Mouse (Mus musculus): ENCODE measurements around the gene Chrng. TPM values are rescaled to one million over a fixed set of nuclear protein-coding genes. Genes with fewer than 3 reads are reported as not detected.

Chrng gene
- total RNA-seq (2014; fragmentation: Nextera tagmentation): not detected in 2 replicates
- total RNA-seq (2017): 0.12 and 0.16 TPM in 2 replicates
- not detected in 2 replicates for polyA plus RNA-seq (2012)

DNA sequence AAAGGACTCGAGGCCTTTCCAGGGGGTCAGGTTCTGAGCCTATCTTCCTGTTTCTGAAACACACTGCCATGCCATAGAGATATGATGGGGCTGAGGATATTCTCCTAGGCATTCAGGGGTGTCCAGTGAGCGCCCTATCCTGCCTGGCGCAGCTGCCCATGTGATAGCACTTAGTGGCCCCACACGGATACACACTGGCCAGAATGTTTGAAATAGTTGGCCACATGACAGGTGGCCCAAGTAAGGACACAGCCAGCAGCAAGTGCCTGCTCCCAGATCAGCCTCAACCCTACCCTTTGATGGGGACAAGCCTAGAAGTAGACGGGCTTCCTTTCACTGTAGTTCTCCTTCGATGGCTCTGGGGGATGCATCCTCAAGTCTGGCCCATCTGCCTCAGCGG lies at the start of gene Chrng:
Gene Chrng, plus strand, starts transcription at position 193 of the 400 bp plus-strand sequence.
- DNase-seq (ENCODE audit: low spot score) (no peak), ATAC-seq (ENCODE audit: extremely low read depth, insufficient number of reproducible peaks, low FRiP score, poor library complexity, severe bottlenecking) (no peak)
- Histone ChIP-seq H3K4me1 (ENCODE audit: insufficient read depth, low read depth, low read length) (peaks cover 3% of the 10 kb centered on the region; the same call in 1 of the 2 replicates), H3K9me3 (replicated peaks) (no peaks in the 10 kb centered on the region), H3K27me3 (ENCODE audit: insufficient read depth, low read length) (peaks cover 45% of the 10 kb centered on the region), H3K36me3 (replicated peaks) (no peaks in the 10 kb centered on the region), H3K4me3 (ENCODE audit: low read depth, low read length) (no peak within 1 kb of the TSS)
- TF ChIP-seq POLR2AphosphoS5 (IDR thresholded peaks at IDR 0.05; ENCODE audit: insufficient replicate concordance, low read depth, low read length): no peak
- TF ChIP-seq GATA2 (IDR thresholded peaks at IDR 0.05; ENCODE audit: borderline replicate concordance, low read depth, low read length): no peak
- TF ChIP-seq TAL1 (conservative IDR thresholded peaks at IDR 0.05; ENCODE audit: low read depth, low read length): no peak
- no peak for TF ChIP-seq CTCF (IDR thresholded peaks at IDR 0.05; ENCODE audit: low read depth, low read length)
- TF ChIP-seq GATA1 (IDR thresholded peaks at IDR 0.05; ENCODE audit: borderline replicate concordance, low read length): no peak

DNA sequence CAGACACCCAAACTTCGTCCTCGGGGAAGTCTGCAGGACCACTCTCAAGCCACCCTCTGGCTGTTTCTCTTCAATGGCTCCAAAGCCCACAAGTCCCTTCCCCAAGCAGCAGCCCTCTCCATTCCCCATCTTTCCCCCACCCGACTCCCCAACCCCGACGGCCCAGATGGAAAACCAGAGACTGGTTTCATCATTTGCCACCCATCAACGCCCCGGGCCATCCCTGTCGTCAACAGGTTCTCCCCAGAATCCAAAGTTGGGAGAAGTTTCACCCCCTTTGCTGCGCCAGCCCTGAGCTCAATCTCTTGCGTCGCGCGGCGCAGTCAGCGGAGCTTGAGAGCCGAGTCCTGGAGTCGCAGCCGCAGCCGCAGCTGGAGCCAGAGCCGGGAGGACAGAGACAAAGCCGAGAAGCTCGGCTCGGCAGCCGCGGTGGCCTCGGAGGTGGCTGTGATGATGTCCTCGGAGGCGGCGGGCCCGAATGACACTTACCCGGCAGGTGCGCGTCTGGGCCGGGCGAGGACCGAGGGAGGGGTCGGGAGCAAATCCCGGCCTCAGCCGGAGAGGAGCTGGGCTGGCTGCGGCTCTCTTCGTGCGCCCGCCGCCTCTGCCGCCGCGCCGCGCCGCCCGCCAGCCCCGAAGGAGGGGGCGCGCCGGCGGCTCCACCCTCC lies 48.8 kb upstream of the Chrng start:
- Histone ChIP-seq H3K4me3 (ENCODE audit: low read depth, low read length) (no peak overlapping the region), H3K4me1 (ENCODE audit: insufficient read depth, low read depth, low read length) (no peaks in the 10 kb centered on the region), H3K36me3 (replicated peaks) (no peaks in the 10 kb centered on the region), H3K9me3 (replicated peaks) (peaks cover 13% of the 10 kb centered on the region), H3K27me3 (ENCODE audit: insufficient read depth, low read length) (peaks cover 7% of the 10 kb centered on the region)
- DNase-seq (ENCODE audit: low spot score) (no peak), ATAC-seq (ENCODE audit: extremely low read depth, insufficient number of reproducible peaks, low FRiP score, poor library complexity, severe bottlenecking) (no peak)
- TF ChIP-seq GATA1 (IDR thresholded peaks at IDR 0.05; ENCODE audit: borderline replicate concordance, low read length) (no peak), GATA2 (IDR thresholded peaks at IDR 0.05; ENCODE audit: borderline replicate concordance, low read depth, low read length) (no peak), TAL1 (conservative IDR thresholded peaks at IDR 0.05; ENCODE audit: low read depth, low read length) (no peak)

DNA sequence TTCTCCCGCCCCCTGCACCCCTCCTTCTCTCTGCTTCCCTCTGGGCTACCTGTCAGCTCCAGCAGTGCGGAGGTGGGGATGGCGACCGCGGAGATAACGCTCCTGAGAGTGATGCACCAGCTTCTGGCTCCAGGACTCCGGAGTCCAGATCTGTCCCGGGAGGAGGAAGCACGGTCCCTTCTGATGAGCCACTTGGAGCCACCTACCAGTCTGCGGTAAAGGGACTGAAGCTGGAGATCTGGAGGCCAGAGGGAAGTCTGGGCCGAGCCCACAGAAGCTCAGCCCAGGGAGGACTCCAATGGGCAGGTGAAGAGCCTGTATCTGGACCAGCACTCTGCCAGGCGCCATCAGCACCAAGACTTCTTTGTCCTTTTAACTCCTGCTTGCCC lies 48.3 kb upstream of the Chrng start, which contains the start of gene Ecel1:
Gene Ecel1, minus strand, starts transcription at position 323 of the 389 bp plus-strand sequence.
- no peak within 1 kb of the TSS for H3K4me3 ChIP-seq (ENCODE audit: low read depth, low read length)
- H3K36me3 ChIP-seq (replicated peaks): no peaks in the 10 kb centered on the region
- DNase-seq (ENCODE audit: low spot score): no peak
- no peak for ATAC-seq (ENCODE audit: extremely low read depth, insufficient number of reproducible peaks, low FRiP score, poor library complexity, severe bottlenecking)
- H3K27me3 ChIP-seq (ENCODE audit: insufficient read depth, low read length): peaks cover 7% of the 10 kb centered on the region
- no peak for TF ChIP-seq GATA1 (IDR thresholded peaks at IDR 0.05; ENCODE audit: borderline replicate concordance, low read length)
- TF ChIP-seq POLR2AphosphoS5 (IDR thresholded peaks at IDR 0.05; ENCODE audit: insufficient replicate concordance, low read depth, low read length): no peak
- TF ChIP-seq CTCF (IDR thresholded peaks at IDR 0.05; ENCODE audit: low read depth, low read length): no peak
- TF ChIP-seq GATA2 (IDR thresholded peaks at IDR 0.05; ENCODE audit: borderline replicate concordance, low read depth, low read length): no peak
- TF ChIP-seq TAL1 (conservative IDR thresholded peaks at IDR 0.05; ENCODE audit: low read depth, low read length): no peak
- no peaks in the 10 kb centered on the region for H3K4me1 ChIP-seq (ENCODE audit: insufficient read depth, low read depth, low read length)
- peaks cover 13% of the 10 kb centered on the region for H3K9me3 ChIP-seq (replicated peaks)

DNA sequence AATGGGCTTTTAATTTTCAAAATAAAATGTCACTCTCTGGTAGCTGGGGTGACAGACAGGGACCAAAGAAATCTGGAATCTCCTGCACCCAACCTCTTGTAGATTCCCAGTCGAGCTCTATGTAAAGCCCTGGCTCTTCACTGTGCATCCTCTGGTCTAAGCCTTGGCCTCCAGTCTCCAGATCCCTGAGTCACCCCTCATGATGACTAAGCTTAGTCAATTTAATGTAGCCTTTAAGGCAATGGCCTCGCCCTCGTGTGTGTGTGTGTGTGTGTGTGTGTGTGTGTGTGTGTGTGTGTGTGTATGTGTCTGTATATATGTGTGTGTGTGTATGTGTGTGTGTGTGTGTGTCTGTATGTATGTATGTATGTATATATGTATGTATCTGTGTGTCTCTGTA lies 45.1 kb upstream of the Chrng start:
- H3K4me1 ChIP-seq (ENCODE audit: insufficient read depth, low read depth, low read length): no peaks in the 10 kb centered on the region
- H3K4me3 ChIP-seq (ENCODE audit: low read depth, low read length): no peak overlapping the region
- H3K9me3 ChIP-seq (replicated peaks): peaks cover 5% of the 10 kb centered on the region
- H3K36me3 ChIP-seq (replicated peaks): no peaks in the 10 kb centered on the region
- TF ChIP-seq GATA1 (IDR thresholded peaks at IDR 0.05; ENCODE audit: borderline replicate concordance, low read length) (no peak), GATA2 (IDR thresholded peaks at IDR 0.05; ENCODE audit: borderline replicate concordance, low read depth, low read length) (no peak), TAL1 (conservative IDR thresholded peaks at IDR 0.05; ENCODE audit: low read depth, low read length) (no peak), CTCF (IDR thresholded peaks at IDR 0.05; ENCODE audit: low read depth, low read length) (no peak), POLR2AphosphoS5 (IDR thresholded peaks at IDR 0.05; ENCODE audit: insufficient replicate concordance, low read depth, low read length) (no peak)
- DNase-seq (ENCODE audit: low spot score): no peak
- ATAC-seq (ENCODE audit: extremely low read depth, insufficient number of reproducible peaks, low FRiP score, poor library complexity, severe bottlenecking): no peak
- H3K27me3 ChIP-seq (ENCODE audit: insufficient read depth, low read length): peaks cover 11% of the 10 kb centered on the region

DNA sequence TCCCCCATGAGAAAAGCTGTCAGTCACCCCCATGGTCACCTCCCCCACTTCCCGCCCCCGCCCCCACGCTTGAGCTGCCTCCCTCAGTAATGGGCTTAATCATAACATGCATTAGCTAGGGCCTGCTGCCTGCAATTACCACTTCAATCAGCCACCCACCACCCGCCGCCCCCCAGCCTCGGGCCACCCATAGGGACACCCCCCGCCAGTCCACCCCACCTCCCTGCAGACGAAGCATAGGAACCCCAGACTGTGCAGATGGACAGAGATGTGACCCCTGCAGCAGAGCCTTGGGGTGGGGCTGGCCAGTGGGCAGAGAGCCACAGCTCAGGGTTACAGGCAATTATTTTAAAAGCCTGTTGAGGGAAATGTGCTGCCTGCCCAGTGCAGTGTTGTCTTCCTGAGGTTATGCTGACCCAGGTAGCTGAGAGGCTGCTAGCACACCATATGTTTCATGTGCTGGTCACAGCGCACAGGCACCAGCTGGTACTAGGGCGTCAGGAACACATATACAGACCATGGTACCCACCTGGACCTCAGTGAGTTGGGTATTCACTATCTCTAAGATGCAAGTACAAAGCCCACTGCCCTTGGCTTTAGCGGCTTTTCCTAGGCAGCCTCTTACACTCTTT lies 40.2 kb upstream of the Chrng start:
- H3K4me3 ChIP-seq (ENCODE audit: low read depth, low read length): no peak overlapping the region
- no peak for DNase-seq (ENCODE audit: low spot score)
- H3K4me1 ChIP-seq (ENCODE audit: insufficient read depth, low read depth, low read length): no peaks in the 10 kb centered on the region
- H3K9me3 ChIP-seq (replicated peaks): no peaks in the 10 kb centered on the region
- H3K27me3 ChIP-seq (ENCODE audit: insufficient read depth, low read length): peaks cover 14% of the 10 kb centered on the region
- ATAC-seq (ENCODE audit: extremely low read depth, insufficient number of reproducible peaks, low FRiP score, poor library complexity, severe bottlenecking): no peak
- no peaks in the 10 kb centered on the region for H3K36me3 ChIP-seq (replicated peaks)
- no peak for TF ChIP-seq GATA2 (IDR thresholded peaks at IDR 0.05; ENCODE audit: borderline replicate concordance, low read depth, low read length)
- no peak for TF ChIP-seq TAL1 (conservative IDR thresholded peaks at IDR 0.05; ENCODE audit: low read depth, low read length)
- TF ChIP-seq CTCF (IDR thresholded peaks at IDR 0.05; ENCODE audit: low read depth, low read length): no peak
- no peak for TF ChIP-seq GATA1 (IDR thresholded peaks at IDR 0.05; ENCODE audit: borderline replicate concordance, low read length)
- TF ChIP-seq POLR2AphosphoS5 (IDR thresholded peaks at IDR 0.05; ENCODE audit: insufficient replicate concordance, low read depth, low read length): no peak

DNA sequence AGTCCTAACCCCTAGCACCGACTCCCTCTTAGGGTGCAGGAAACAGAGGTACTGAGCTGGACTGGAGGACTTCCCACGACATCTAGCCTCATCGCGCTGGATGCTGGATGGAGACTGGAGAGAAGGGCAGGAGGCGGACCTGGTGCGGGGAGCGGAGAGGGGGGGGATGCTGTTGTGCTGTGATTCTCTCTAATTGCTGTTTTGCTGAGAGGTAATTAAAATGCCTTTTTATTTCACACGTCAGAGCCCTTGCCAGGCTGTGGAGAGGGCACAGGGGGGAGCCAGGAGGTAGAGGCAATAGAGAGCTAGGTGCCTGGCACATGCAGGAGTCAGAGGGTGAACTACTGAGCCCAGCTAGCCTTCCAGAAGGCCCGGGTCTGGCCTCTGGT lies 39.7 kb upstream of the Chrng start:
- ATAC-seq (ENCODE audit: extremely low read depth, insufficient number of reproducible peaks, low FRiP score, poor library complexity, severe bottlenecking) (no peak), DNase-seq (ENCODE audit: low spot score) (no peak)
- no peaks in the 10 kb centered on the region for H3K36me3 ChIP-seq (replicated peaks)
- no peaks in the 10 kb centered on the region for H3K4me1 ChIP-seq (ENCODE audit: insufficient read depth, low read depth, low read length)
- H3K4me3 ChIP-seq (ENCODE audit: low read depth, low read length): no peak overlapping the region
- H3K27me3 ChIP-seq (ENCODE audit: insufficient read depth, low read length): peaks cover 14% of the 10 kb centered on the region
- TF ChIP-seq POLR2AphosphoS5 (IDR thresholded peaks at IDR 0.05; ENCODE audit: insufficient replicate concordance, low read depth, low read length) (no peak), GATA2 (IDR thresholded peaks at IDR 0.05; ENCODE audit: borderline replicate concordance, low read depth, low read length) (no peak), CTCF (IDR thresholded peaks at IDR 0.05; ENCODE audit: low read depth, low read length) (no peak), TAL1 (conservative IDR thresholded peaks at IDR 0.05; ENCODE audit: low read depth, low read length) (no peak), GATA1 (IDR thresholded peaks at IDR 0.05; ENCODE audit: borderline replicate concordance, low read length) (no peak)
- H3K9me3 ChIP-seq (replicated peaks): no peaks in the 10 kb centered on the region
